Mouse (Mus musculus) fibroblast of lung, adult 2 months (primary cell): ENCODE measurements around the gene Gm10644.

Experiments
- DNase-seq: peaks from one replicate; pipeline ENCODE4 v3.0.0-alpha.2; 2011; ENCODE audit warnings: low read depth

Gm10644 gene

GRCm38 (mm10) chr8:83980845-83981244 is 25.8 kb upstream of the Gm10644 start:
- no peak for DNase-seq

DNA sequence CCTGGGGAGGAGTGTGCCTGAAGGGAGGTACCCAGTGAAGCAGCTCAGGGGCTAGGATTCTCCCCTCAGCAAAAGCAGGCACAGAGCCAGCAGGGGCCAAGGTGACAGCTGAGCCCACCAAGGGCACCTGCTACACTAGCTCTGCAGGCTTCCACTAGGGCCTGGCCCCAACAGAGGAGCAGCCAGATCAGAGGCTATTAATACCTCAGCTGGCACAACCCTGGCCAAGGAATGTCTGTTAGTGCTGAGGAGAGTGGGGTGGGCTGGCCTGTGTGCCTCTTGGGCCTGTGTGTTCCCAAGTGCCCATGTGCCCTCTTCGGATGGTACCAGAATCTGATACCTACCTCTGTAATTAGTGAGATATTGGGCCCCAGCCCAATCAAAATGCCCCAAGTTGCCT is 25.2 kb upstream of the Gm10644 start:
- no peak for DNase-seq

DNA sequence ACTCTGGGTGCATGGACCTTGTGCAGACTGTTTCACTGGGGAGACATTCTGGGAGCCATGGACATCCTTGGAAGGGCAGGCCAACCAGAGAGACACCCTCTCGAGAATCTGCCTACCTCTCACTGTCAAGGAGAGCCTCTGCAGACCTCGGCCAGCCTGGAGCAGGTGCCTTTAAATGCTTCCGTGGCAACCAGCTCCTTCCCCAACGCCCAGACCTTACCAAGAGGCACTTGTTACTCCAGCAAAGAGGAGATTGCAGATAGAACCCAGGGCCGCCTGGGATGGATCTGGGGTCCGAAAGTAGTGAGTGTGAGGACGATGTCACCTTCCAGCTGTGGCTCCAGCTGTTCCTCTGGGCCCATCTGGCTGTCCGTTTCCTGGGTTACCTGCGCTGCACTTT is 23.2 kb upstream of the Gm10644 start:
- DNase-seq: no peak

DNA sequence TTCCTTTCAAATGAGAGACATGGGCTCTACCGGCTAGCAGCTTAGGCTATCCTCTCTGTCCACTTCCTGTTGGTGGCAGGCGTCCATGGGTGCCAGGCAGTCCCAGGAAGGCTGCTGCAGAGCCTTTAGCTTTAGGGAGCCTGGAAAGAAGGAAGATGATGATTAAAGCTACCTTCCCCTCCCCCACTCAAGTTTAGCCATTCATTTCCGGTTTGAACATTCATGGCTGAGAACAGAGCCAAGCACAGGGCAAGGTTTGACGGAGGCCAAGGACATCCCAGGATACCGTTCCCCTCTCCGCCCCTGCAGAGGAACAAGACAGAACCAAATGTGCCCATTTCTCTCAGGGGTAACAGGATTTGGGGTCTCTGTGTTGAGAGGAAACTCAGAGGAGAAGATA is 22.6 kb upstream of the Gm10644 start:
- no peak for DNase-seq

DNA sequence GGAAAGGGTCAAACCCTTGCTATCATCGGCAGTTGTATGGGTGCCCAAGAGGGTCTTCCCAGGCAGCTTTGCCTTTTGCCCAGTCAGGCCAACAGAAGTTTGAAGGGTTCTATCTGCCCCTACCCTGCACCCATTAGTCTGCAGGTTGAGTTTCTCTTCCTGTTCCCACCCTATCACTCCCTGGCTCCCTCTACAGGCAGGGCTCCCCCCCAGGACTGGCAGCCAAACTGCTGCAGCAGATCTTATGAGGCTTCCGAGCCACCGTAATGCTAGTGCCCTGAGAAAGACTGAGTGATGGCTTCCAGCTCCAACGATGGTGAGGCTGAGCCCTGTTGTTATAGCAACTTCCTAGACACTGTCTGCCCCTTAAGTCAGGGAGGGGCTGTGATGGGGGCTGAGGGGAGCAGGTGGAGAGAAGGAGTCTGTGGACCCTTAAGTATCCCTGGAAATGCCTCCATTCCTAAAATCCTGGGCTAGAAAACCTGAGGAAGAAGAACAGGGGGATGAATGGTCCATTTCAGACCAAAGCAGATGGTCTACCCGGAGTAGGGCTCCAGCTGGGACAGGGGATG is 21.9 kb upstream of the Gm10644 start:
- DNase-seq: no peak

DNA sequence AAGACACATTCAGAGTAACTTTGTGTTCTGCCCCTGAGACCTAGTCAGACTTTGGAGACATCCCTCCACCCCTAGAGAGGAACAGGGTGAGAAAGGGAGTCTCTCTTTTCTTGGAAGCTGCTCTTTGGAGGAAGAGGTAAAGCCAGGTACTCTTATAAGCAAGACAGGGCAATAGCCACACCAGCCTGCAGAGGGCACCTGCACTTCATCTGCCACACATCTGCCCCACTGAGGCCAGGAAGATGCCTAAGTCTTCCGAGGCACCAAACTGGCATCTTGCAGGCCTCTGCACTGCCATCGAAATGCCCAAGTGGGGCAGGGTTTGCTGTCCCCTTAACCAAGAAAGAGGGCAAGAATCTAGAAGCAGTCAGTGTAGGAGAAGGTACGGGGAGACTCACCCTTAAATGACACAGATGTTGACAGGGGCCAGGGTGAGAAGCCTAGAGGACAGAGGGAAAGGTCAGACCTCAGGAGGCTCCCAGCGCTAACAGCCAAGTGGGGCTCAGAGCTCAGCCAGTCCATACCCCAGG is 21.2 kb upstream of the Gm10644 start:
- no peak for DNase-seq

DNA sequence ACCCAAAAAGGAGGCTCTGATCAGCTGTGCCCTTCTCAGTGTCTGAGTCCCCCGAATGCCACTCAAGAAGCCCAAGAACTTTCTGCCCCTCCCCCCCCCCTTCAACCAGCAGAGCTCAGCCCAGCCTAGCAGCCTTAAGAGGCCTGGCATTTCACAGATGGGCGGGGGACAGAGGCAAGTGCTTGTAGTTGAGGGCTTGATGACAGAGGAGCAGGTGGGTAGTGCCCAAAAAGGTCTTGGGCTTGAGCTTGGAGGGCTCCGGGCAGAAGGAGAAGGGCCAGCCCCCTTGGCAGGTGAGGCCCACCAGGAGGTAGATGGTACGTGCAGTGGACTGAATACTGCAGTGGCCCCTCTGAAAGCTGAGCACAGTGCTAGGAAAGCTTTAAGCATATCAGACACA is 19.5 kb upstream of the Gm10644 start:
- no peak for DNase-seq

DNA sequence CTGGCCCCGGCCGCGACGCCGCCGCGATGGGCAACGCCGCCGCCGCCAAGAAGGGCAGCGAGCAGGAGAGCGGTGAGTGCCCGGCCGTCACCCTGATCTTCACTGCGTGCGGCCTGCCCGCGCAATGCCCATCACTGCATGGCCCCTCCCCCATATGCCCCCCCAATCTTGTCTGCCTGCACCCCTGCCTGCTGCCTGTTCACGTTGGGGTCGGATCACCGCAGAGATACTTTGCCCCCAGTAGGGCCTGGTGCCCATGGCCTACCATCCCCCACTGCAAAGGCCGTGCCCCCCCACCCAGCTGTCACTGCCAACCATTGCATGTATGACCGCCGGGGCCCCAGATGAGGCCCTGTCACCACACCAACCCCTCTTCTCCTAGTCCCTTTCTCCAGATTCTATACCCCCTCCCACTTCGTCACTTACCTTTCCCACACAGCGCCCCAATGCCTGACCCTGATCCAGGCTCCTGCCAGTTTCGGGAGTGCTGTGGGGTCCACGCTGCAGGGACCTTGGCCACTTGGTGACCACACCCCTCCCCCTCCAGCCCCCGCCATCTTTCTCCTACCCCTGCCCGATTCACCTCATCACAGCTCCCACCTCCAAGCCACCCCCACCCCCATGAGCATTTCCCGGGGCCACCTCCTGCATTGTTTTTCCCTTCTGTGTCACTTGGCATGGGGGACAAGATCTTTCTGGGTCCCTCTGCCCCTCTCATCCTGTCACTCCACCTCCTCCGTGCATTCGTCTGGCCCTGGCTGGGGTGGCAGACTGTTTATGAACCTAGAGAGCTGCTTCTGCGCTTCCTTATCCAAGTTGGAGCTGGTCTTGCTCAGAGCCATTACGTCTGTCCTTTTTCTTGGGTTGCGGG is 18.4 kb upstream of the Gm10644 start:
- no peak for DNase-seq

DNA sequence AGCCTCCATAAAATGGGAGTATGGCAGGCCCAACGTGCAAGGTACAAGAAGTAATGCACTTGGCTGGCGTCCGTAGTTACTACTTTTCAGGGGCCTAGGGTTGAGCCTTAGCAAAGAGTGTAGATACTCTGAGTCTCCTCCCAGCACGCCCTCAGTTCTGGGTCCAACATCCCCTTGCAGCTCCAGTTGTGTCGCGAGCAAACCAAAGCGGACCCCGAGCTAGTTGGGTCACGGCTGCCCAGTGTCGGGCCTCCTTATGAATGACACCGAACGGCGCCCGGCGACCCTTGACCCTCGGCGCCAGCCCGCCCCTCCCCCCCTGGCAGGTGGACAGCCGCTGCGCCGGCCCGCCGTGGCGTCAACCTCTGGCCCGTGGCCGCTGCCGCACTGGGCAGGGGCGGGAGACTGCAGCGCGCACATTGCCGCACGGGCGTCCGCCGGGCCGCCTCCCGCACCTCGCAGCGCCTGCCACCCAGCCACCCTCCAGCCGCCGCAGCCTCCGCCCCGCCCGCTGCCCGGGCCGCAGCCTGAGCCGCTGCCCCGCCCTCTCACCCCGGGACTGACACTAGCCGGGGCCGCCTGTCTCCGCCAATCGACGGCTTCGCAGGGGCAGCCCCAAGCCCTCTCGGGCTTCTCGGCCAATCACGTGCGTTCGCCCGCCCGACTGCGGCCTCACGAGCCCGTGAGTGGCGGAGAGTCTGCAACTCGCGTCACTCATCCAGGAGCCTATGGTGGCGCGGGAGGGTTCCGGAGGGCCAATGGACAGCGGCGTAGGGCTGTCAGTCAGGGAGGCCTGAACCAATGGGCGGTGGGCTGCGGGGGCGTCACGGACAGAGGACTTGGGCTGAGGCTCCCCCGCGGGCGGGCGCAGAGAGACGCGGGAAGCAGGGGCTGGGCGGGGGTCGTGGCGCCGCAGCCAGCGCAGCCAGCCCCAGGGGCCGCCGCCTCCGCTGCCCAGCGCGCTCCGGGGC is 17.4 kb upstream of the Gm10644 start, which contains the start of gene Prkaca:
Gene Prkaca, plus strand, starts transcription at position 844 of the 971 bp plus-strand sequence.
- DNase-seq: peak; percentile 98

DNA sequence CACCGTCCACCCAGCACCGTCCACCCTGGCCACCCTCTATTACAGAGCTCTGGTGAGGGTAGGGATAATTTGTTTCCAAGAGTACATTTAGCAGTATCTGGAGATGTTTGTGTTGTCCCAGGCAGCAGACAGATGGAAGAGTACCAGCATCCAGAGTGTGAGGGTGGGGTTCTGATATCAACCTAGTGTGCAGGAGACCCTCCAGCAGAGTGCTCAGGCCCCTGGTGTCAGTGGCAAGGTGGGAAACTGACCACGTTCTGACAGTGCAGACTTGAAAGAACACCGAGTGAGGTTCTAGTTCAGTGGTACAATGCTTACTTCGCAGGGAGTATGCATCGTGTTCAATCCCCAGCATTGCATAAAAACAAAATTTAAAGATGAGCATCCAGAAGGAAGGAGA is 16.7 kb upstream of the Gm10644 start:
- DNase-seq: no peak

DNA sequence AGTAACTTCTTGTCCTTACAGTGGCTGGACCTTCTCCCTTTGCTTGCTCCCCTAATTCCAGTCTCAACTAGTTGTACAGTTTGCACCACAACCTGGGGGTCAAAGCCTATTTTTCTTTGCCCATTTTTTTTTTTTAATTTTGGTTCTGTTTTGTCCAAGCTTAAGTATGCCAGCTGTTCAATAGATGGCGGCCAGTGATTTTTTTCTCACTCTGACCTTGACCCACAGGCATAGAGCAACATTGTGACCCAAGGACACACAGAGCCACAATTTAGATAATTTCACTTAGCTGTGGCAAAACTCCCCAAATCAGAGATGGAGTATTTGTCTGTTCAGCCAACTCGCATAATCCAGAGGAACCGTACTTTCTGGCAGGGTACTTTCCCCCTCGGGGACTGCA is 16.1 kb upstream of the Gm10644 start:
- DNase-seq: no peak

GRCm38 (mm10) chr8:83967701-83968100 is 12.7 kb upstream of the Gm10644 start:
- no peak for DNase-seq

GRCm38 (mm10) chr8:83964015-83964765 is 9.2 kb upstream of the Gm10644 start:
- peak; percentile 58 for DNase-seq

DNA sequence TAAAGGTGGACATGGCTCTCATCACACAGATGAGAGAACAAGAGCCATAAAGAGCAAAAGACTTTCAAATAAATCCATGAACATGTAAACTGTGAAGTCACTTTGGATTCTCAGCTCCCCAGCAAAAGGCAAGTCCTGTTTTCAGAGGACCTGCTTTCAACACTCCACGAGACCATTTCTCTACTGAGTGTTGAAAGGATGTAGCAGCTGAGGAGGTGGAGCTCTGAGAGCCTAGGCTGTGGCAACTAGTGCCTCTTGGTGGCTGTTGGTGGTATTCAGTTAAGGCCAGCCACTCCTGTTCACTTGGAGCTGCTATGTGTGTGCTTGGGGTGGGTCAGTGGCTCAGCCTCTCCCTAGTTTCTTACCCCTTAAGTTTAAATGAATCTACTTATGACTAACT is 1.8 kb upstream of the Gm10644 start:
- DNase-seq: no peak

GRCm38 (mm10) chr8:83955958-83956218 is 883 bp upstream of the Gm10644 start:
- DNase-seq: no peak

GRCm38 (mm10) chr8:83954749-83955105 is 278 bp downstream of the Gm10644 start:
- no peak for DNase-seq

GRCm38 (mm10) chr8:83945540-83945939 is 9.5 kb downstream of the Gm10644 start:
- no peak for DNase-seq

GRCm38 (mm10) chr8:83942446-83942845 is 12.6 kb downstream of the Gm10644 start:
- DNase-seq: no peak

- DNase-seq: no peak
These were observed 13.8 kb downstream of the Gm10644 start for GRCm38 (mm10) chr8:83941066-83941677.

GRCm38 (mm10) chr8:83938330-83938729 is 16.7 kb downstream of the Gm10644 start:
- no peak for DNase-seq

DNA sequence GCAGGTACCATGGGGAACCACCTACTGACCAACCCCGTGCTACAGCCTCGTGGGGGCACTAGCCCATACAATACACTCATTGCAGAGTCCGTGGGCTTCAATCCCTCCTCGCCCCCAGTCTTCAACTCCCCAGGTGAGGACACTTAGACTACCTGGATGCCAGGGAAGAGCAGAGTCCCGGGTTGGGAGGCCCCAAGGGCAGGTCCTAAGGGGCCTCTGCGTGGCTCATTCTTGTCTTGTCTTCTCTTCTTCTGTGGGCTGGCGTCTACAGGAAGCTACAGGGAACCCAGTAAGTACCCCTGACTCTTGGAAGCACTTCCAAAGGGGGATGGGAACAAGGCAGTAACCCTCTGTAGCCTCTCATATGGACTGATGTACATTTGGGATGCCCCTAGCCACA is 17.4 kb downstream of the Gm10644 start:
- DNase-seq: no peak
